Mouse (Mus musculus) heart, adult 11 months (tissue): ENCODE measurements around the gene Ccdc163.

Source experiments
- DNase-seq: peaks from one replicate; pipeline ENCODE4 v3.0.0; 2022

The Ccdc163 gene

GRCm38 (mm10) chr4:116707666-116708065 lies 643 bp upstream of the Ccdc163 start:
- DNase-seq = no peak

- DNase-seq = no peak
These were observed 582 bp downstream of the Ccdc163 start for GRCm38 (mm10) chr4:116708791-116709390.

GRCm38 (mm10) chr4:116710154-116710553 lies 1.8 kb downstream of the Ccdc163 start:
- DNase-seq = no peak

- no peak for DNase-seq
These were observed 4.2 kb downstream of the Ccdc163 start for GRCm38 (mm10) chr4:116712536-116712935.

- DNase-seq = peak; percentile 93
These were observed 11.1 kb downstream of the Ccdc163 start for GRCm38 (mm10) chr4:116719396-116719795.

GRCm38 (mm10) chr4:116720343-116721097 lies 12.2 kb downstream of the Ccdc163 start, which contains the start of gene Tesk2:
Tesk2 (plus strand) TSS chr4:116720948.
- peak; percentile 100 for DNase-seq

- no peak for DNase-seq
These were observed 12.9 kb downstream of the Ccdc163 start for GRCm38 (mm10) chr4:116721098-116721628.

- no peak for DNase-seq
These were observed 13.9 kb downstream of the Ccdc163 start for GRCm38 (mm10) chr4:116722230-116722629.

- no peak for DNase-seq
These were observed 17.1 kb downstream of the Ccdc163 start for GRCm38 (mm10) chr4:116725444-116725843.

- no peak for DNase-seq
These were observed 19.1 kb downstream of the Ccdc163 start for GRCm38 (mm10) chr4:116727401-116727800.

- DNase-seq = no peak
These were observed 21.2 kb downstream of the Ccdc163 start for GRCm38 (mm10) chr4:116729532-116729931.

- peak; percentile 79 for DNase-seq
These were observed 22.8 kb downstream of the Ccdc163 start for GRCm38 (mm10) chr4:116731077-116731476.

GRCm38 (mm10) chr4:116732355-116732754 lies 24.0 kb downstream of the Ccdc163 start:
- peak; percentile 49 for DNase-seq

- no peak for DNase-seq
These were observed 26.7 kb downstream of the Ccdc163 start for GRCm38 (mm10) chr4:116734996-116735395.

GRCm38 (mm10) chr4:116738972-116739751 lies 30.9 kb downstream of the Ccdc163 start:
- DNase-seq = peak; percentile 54

GRCm38 (mm10) chr4:116749750-116750149 lies 41.4 kb downstream of the Ccdc163 start:
- DNase-seq = no peak

GRCm38 (mm10) chr4:116761914-116762313 lies 53.6 kb downstream of the Ccdc163 start:
- DNase-seq = no peak

- peak; percentile 74 for DNase-seq
These were observed 55.7 kb downstream of the Ccdc163 start for GRCm38 (mm10) chr4:116764001-116764400.

- DNase-seq = peak; percentile 66
These were observed 60.2 kb downstream of the Ccdc163 start for GRCm38 (mm10) chr4:116768510-116768909.

GRCm38 (mm10) chr4:116769060-116769459 lies 60.8 kb downstream of the Ccdc163 start:
- no peak for DNase-seq

- no peak for DNase-seq
These were observed 68.1 kb downstream of the Ccdc163 start for GRCm38 (mm10) chr4:116776391-116776790.

GRCm38 (mm10) chr4:116777079-116777478 lies 68.8 kb downstream of the Ccdc163 start:
- DNase-seq = peak; percentile 28

- DNase-seq = no peak
These were observed 72.2 kb downstream of the Ccdc163 start for GRCm38 (mm10) chr4:116780541-116780940.
